12 mouse cellular contexts compared by ENCODE assay signal in the genomic region with DNA sequence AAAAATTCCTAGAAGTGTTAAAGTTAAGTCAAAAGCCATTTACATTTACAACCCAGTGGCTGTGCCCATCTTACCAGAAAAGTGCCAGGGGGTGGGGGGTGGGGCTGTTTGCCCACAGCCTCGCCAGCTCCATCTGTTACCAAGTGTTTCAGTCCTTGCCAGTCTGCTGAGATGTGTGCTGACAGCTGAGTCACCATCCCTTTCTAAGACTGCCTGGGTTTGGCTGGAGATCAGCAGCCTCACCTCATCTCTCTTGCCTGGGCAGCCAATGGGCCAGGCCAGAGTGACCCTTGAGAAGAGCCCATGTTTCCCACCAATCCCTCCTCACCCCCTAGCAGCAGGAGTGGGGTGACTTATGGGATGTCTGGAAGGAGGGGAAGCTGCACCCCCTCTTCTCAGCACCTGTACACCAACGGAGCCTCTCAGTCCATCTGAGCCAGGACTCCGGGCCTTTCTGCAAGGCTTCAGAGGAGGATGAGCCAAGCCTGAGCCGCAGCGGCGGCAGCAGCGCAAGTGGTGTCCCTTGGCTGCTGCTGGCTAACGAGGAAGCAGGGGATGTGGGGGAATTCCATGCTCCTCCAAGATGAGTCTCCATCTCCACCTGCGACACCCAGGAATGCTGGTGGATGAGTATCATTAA.
DNase-seq lines count a peak whose midpoint lies in the region; ATAC-seq lines count a peak whose summit lies in the region.
"Had no signal": no experiment of that assay in that cellular context is flagged by ENCODE, and none has a peak within 500 bp of the region (broad histone marks: within the 10 kb centered on the region; RNA-seq: fewer than 3 reads in every experiment).

No protein-coding gene starts in this region.

- intact Hi-C loops in heart, postnatal 25 days (cut with DNase I) = no loop called here

- DNase-seq in frontal cortex, postnatal 14 days (ENCODE audit: low spot score in 2 of 2) = no peak
- peak; percentile 22 to 50 for DNase-seq in right cerebral cortex, adult 2 months (ENCODE audit: low spot score in 2 of 2)
- no peak for DNase-seq in right cerebral cortex, postnatal 14 days
- DNase-seq in cerebellum, adult 9-10 months = peak; percentile 76
- peak; percentile 21 for DNase-seq in skeletal muscle tissue, adult 2 months (ENCODE audit: low read depth, low spot score)
- DNase-seq in thymus, postnatal 14 days = no peak
- no peak for DNase-seq in heart, postnatal 25 days (ENCODE audit: low spot score)
- DNase-seq: gastrocnemius, postnatal 25 days; lung, postnatal 4 days; thymus, postnatal 25 days had no signal

- ATAC-seq in frontal cortex, adult (ENCODE audit: low TSS enrichment) = peak; percentile 81
- ATAC-seq: intestine, embryonic 15.5 days had no signal

Comparison
In these comparisons a context has a peak if more than half of its experiments do, and no peak if none do; other contexts are left out.
1. DNase-seq: peak in right cerebral cortex, adult 2 months (2 of 2), cerebellum, adult 9-10 months (single experiment) and skeletal muscle tissue, adult 2 months (single experiment); none in frontal cortex, postnatal 14 days (0 of 2), right cerebral cortex, postnatal 14 days (single experiment), thymus, postnatal 14 days (single experiment) and heart, postnatal 25 days (single experiment).